Mouse (Mus musculus) frontal cortex, postnatal 25 days (tissue): ENCODE results near the gene Stard3.

ENCODE experiments used
- DNase-seq, 2 experiments: peaks; one replicate each; pipeline ENCODE4 v3.0.0; 2022; ENCODE audit warnings: low spot score in 2 of 2

Gene Stard3

DNA sequence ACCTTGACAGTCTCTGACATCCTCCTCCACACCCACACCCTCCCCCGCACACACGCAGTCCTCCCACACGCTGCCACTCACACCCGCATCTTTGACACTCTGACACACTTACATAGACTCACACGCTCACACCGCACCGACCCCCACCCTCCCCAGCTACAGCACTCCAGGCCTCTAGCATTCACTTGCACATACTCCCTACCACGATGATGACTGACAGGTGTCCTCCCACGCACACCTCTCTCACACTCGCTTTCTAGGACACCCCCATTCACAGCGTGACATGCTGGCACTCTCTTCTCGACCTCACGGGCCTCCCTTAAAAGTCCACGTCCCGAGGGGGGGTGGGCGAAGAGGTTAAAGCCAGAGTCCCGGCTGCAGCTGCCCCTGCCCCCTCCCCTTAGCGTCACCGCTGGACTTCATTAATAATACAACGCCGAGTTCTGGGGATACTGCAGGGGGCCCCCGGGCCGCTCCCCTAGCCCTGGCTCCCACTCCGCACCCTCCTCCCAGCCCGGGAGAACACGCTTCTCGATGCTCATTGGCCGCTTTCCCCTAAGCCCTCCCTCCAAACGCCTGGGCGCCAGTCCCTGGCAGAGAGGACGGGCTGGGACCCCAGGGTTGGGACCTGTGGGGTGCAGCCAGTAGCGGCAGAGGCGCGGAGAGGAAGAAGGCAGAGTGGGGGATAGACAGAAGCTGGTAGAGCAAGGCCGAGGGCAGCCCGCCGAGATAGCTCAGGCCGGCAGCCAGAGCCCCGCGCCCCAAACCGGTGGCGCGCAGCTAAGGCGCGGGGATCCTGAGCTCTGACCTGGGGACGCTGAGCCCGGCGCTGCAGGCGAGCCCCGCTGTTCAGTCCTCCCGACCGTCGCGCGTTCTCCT is 9.8 kb upstream of the Stard3 start, which contains the start of gene Ppp1r1b:
Gene Ppp1r1b (plus strand): TSS at position 322 of the 879 bp plus-strand sequence.
- peak in 1 of 2 experiments; percentile 67 for DNase-seq

DNA sequence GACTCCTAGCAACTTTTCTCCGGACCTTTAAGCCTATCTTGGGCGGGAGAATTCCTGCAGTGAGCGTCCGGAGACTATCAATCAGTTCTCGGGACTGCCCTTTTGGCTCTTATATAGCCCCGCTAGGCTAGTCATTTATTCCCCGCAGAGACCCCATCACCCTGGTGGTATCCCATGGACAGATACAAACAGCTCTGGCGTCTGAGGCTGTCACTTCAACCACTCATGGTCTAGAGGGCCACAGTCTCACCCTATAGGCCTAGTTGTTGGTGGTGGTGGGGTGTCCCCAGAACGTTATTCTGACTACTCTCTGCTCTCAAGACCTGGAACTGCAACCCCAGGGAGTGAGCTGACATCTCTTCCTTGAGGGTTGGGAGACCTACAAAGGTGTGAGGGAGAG is 8.9 kb upstream of the Stard3 start:
- no peak for DNase-seq

DNA sequence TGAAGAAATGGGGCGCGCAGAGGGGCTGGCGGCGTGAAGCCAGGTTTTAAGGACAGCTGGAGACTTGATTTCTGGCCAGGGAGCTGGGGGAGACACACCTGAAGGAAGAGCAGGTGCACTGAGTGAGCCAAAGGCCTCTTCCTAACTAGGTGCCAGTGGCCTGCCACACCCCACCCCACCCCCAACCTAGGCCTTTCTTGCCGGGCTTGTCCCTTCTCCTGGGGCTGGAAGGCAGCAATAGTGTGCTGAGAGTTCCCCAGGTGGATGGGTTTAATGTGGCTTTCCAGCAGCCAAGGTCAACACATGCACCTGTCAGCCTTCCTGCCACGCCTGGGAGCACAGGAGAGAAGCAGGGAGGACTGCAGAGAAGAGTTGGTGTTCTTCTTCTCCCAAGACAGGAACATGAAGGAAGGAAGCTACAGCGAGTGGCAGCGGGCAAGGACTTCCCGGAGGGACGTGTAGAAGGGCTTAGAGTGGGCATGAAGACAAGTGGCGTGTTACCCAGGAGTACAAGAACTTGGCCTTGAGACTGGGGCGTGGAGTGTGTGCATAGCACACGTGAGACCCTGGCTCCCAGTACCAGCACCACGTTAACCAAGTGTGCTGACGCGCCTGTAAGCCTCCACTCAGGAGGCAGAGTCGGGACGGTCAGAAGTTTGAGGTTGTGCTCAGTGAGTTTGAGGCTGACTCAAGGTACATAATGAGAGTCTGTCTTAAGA is 5.7 kb upstream of the Stard3 start:
- no peak for DNase-seq

DNA sequence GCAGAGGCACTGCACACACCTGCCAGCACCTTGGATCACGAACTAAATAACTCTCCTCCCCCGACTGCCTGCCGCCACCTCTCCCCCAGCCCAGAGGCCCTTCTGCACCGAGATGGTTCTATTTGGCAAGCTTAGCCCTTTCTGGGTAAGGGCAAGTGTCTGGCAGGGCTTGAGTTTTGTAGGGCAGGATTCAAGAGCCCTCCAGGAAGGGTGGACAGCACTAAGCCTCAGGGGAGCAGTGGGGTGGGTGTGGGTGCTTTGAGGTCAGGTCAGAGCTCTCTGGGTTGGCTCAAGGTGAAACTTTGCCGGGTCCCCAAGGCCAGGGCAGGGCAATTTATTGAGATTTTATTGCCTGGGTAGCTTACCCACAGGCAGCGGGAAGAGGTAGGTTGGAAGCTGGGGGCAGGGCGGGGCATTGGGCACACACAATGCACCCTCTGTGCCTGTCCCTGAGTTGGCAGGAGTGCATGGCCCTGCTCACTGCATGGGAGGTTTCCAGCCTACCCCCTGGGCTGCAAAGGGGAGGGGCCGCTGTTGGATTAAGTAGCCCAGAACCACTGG is 4.4 kb upstream of the Stard3 start:
- DNase-seq: no peak

DNA sequence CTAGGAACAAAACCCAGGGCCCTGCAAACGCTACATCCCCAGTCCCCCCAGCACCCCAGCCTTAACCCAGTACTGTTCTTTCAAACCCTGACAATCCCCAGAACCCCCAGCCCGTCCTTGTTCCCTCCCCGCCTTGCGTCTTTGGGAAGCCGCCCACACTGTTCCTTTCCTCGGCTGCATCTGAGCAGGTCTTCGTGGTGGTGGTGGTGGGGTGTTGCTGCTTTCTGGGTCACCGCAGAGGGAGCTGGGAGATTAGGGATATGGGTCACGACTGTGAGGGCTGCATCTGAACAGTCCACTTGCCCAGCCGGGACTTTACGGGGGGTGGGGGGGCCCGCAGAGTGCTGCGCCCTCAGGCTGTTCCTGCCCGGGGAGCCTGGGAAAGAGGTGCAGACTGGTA is 3.7 kb upstream of the Stard3 start:
- no peak for DNase-seq

DNA sequence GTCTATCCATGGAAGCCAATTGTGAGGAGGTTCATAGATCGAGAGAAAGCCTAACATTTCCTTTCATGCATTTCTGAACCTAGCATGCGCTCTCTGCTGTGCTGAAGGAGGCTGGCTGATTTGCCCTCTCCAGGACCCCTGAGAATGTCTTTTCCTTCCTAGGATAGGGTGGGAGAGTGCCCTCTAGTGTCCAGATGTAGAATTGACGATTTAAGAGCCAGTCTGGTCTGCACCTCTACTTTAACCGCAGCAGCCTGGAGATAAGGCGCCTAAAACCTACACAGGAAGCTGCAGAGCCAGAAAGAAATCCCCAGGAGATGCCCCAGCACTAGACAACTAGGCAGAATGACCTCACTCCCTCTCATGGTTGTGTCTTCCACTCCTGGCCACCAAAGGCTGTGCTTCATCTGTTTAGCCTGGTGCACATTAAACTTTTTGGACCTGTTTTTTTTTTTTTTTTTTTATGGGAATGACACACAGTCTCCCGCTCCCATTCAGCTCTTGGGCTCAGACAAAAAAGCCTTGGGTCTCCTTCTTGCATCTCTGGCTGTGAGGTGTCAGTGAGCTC is 2.4 kb upstream of the Stard3 start:
- peak in 1 of 2 experiments; percentile 55 for DNase-seq

DNA sequence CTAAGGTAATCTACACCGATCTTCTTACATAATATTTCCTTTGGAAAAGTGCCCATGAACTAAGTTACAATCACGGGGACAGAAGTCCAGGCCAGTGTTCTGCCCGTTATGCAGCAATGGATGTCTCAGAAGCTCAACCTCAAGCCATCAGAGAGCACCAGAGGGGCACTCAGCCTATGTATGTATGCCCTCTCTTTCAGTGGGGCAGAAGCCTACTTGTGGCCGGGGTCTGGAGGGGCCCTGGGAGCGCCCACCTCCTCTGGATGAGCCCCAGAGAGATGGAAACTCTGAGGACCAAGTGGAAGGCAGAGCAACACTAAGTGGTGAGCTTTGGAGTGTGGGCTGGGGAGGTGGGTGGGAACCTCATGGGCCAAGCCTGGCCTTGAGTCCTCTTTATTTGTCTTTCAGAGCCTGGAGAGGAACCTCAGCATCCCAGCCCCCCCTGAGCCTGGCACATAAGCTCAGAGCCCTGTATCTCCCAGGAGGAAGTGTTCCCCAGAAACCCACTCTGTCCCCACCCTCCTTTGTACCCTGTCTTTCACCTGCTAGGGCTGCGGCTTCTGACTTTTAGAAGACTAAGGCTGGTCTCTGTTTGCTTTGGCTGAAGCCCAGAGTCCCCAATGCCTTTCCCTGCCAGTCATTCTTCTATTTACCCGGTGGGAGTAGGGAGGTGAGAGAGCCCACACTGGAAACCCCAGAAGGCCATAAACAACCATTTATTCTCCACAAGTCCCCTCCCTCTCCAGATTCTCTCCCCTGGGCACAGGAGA is 1.4 kb upstream of the Stard3 start:
- no peak for DNase-seq

DNA sequence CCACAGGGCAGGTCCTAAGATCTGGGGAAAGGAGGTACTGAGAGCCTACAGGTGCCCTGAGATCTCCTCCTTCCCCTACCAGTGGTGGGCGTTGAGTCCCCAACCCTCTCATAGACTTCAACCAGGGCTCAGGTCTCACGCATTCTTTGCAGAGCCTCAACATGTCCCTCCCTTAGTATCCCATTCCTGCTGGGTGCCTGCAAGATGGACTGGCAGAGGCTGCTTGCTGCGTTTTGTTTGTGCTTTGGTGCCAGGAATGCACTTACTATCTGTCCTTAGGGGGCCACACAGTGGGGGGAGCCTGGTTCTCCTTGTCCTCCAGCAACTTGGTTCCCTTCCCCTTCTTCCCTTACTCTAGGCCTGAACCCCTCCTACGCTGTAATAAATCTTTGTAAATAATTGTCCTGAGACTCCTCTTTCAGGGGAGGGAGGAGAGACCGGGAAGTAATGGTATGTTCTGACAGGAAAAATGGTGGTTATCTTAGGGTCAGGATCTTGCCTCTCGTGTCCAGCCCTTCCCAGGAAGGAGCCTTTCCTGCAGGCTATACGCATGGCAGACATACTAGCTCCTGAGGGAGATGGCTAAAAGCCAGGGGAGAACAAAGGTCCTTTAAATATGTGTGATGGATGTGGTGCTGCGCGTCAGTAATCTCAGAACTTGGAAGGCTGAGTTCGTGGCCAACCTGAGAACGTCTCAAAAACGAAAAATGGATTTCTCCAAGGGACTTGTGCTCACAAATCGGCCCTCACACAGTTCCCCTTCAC is 590 bp upstream of the Stard3 start:
- DNase-seq: no peak

DNA sequence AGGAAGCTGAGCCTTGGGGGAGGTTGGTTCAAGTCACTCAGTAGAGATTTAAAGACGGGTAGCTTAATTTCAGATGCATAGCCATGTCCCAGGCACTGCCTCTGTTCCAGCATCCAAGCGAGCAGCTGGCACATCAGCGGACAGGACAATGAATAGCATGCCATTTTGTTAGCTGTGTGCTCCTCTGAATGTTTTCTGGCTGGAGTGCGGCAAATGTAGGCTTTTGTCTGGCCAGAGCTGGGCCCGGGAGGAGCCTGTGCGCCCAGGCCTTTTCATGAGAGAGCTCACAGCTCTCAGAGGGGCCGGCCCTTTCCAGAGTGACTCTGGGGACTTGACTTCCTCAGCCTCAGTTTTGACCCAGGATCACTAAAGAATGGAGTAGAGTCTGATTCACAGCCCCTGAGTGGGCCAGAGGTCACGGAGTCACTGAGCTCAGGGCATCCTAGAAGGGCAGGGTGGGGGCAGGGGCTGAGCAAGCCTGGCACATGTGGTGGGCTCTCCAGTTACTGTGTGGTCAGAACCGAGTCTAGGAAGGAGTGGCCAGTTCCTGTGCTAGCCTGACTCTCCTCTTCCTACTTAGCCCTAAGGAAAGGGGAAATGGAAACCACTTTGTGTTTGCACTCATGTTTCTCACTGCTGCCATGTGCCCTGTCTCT is 2.8 kb downstream of the Stard3 start:
- DNase-seq: no peak

DNA sequence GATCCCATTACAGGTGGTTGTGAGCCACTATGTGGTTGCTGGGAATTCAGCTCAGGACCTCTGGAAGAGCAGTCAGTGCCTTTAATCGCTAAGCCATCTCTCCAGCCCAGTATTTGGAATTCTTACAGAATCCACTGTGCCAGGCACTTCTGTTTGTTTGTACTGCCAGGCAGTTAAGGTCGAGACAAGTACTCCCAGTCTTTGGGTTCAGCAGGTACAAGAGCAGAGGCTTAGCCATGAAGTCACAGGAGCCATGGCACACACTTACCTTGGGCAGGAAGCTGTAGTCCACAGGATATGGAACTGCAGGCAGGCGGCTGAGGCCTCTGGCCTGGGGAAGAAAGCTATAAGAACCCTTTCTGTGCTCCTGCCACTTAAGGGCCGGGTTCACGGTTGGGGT is 5.6 kb downstream of the Stard3 start:
- no peak for DNase-seq

DNA sequence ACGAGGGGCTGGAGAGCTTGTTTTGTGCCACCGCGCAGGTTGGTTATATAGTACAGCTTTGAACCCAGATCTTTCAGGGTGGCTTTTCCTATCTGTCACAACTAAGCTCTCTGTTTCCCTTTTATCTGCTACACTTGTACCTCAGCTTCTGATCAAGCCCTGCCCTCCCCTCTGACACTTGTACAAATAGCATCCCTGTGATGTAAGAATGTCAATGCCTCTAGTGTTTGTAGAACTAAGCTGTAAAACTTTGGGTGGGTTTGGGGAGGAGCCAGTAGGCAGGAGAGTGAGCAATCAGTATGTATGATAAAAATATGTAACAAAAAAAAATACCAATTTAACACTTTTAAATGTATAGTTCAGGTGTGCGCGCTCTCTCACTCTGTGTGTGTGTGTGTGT is 6.2 kb downstream of the Stard3 start:
- no peak for DNase-seq

DNA sequence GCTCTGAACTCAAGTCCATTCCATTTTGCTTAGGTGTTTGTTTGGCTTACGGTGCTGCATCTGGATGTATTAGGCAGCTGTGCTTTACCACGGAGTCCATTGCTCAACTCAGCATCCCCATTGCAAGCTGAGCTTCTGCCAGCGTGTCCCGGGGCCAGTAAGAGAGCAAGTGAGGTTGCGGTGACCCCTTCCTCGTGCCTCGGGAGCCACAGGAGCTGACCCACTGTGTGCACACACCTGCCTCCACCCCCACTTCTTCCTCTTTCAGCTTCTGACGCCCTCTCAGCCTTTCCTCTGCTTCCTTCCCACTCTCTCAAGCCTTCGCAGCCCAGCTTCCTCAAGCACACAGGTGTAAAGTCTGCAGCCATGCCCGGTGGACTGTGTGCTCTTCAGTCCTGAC is 8.1 kb downstream of the Stard3 start:
- no peak for DNase-seq

DNA sequence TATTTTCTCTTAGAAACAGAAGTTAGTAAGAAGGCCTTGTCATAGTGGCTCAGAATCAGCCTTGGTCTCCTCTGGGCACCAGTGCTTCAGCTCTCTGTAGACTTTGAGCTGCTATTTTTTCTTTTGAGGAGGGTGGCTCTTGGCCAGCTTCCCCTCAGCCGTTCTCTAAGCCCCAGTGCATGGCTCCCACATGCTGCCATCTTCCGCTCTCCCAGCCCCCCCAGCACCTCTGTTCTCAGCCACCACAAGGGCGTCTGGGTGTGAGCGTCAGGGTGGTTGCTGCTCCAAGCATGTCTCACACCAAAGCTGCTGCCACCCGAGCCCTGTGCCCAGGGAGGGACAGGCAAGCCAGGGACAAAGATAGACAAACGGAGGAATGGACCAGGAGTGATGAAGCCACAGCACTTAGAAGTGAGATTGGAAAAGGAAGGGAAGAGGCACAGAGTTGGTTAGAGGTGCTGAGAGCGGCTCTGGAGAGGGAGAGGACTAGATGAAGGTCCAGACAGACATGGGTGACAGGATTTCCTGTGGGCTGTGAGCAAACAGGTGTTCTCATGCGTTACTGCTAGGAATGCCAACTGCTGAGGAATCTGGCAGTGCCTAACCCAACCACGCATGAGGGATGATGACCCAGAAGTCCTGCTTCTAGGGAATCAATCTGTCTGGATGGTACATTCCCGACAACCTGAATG is 9.1 kb downstream of the Stard3 start:
- DNase-seq: no peak

DNA sequence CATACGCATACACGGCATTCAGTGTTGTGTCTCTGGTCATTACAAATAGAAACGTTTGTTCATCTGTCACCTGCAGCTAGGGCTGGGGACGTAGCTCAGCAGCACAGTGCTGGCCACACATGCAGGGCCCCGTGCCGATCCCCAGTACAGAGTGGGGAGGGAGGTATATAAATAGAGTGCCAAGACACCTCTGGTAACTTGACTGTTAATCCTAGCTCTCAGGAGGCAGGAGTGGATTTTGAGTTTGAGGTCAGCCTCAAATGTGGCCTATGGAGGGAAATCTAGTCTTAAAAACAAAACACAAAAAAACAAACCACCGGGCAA is 9.7 kb downstream of the Stard3 start:
- no peak for DNase-seq

DNA sequence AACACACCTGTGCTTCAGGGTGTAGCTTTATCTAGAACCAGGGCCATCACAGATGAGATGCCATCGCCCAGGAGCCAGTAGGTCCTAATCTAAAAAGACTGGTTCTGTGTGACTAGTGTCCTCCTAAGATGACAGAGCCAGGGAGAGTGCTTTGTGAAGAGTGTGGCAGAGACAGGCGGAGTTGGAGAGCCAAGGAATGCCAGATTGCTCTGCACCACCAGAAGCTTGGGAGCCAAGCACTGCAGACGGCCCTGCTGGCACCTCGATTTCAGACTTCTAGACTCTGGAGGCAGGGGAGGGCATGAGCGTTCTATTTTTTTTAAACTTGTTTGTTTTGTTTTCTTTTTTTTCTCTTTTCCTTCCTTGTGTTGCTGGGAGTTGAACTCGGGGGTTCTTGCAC is 11.2 kb downstream of the Stard3 start:
- DNase-seq: no peak

DNA sequence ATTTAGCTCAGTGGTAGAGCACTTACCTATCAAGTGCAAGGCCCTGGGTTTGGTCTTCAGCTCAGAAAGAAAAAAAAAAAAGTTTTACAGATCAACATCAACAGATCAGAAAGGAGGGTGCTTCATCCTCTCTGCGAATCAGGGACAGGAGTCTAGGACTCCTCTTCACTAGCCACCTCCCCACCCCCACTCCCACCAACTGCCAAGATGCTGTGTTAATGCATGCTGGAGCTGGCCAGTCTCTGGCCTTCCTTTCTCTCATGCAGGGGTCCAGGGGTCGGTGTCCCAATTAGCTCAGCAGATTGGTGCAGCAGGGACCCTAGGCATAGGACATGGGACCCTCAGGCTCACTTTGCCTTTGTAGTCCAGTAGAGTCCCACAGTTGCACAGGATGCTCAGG is 12.4 kb downstream of the Stard3 start:
- no peak for DNase-seq

DNA sequence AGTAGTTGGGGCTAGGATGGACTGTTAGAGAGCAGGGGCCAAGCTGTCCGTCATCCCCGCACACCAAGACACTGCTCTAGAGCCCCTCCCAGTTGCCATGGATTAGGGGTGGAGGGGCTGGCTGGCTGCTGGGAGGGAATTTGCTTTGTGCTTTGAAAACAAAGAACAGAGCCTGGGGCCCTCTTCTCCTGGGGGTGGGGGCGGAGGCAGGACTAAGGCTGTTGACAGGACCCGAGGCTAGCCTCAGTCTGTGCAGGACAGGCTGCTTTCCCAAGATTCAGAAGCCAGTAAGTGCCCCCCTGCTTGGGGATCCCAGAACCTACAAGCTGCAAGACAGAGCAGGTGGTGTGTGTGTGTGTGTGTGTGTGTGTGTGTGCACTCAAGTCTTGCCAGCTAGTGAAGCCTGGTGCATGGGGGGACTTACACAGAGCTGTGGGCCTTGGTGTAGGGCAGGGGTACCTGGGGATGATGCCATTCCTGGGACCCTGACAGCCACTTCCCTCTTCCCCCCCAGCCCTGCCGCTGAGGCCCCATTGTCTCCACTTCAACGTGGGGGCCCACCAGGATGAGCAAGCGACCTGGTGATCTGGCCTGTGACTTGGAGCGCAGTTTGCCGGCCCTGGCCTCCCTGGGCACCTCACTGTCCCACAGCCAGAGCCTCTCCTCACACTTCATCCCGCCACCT is 13.5 kb downstream of the Stard3 start:
- DNase-seq: no peak

DNA sequence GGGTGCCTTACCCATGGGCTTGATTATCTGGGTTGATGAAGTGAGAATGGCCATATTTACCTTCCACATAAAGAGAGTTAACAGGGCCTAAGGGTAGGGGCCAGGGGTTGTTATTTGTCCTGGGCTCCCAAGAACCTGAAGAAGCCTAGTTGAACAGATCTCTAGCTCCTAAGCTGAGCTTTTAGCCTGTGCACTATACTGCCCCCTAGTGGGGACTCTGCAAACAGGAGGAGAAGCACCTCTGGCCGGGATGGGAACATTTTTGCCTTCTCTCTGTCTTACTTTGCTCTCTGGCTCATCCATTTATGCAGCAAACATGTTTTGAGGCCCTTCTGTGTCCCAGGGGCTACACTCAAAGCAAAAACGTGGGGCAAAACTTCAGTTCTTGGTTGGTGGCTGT is 14.2 kb downstream of the Stard3 start:
- DNase-seq: peak in 1 of 2 experiments; percentile 62

DNA sequence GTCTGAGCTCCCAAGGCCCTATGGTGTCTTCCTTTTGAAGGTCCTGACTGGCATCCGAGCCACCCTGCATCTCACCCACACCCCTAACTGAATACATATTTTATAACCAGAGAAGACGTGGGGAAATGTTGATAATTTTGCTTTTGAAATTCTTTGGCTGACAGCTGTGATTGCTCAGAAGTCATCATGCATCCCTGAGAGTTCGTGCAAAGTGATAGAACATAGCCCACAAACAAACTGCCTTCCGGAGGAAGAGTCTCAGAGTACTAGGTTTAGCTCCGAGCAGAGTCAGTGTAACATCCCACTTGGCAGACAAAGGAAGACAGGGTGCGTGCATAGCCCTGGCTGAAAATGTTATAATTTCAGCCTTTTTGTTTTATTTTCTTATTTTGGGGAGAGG is 15.1 kb downstream of the Stard3 start:
- DNase-seq: no peak
